Mouse (Mus musculus) T-helper 1 cell (primary cell): ENCODE measurements around the gene Fthl17d.
"Not testable (repeated sequence)": the region's sequence is repeated elsewhere in the genome, so short reads cannot be mapped to it uniquely, and the experiment has no call there.

Experiments used
- in situ Hi-C: fragments of 300-600 bp; cut with MboI, MseI; formaldehyde crosslinking; loops from one replicate; pipeline ENCODE4 v1.15.1; 2025; ENCODE audit warnings: high pct_unique_total_duplicates

Fthl17d gene

DNA sequence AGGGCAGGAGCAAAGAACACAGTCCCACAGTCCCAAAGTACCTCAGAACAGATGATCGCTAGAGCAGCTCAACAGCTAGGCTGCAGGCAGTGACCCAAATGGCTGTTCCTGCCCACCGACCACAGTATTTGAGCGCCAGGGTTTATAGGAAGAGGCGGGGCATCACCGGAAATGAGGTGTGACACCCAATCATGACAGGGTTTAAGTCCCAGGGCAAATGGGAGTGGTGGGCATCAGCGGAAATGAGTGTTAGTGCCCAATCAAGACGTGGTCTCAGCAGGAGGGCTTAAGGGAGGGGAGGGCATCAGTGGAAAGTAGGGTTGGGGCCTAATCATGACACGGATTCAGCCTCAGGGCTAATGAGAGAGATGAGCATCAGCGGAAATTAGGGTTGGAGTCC, at the start of gene Fthl17d:
Gene Fthl17d (minus strand): TSS at position 101 of the 400 bp plus-strand sequence.
- in situ Hi-C loops, result not testable (repeated sequence)

DNA sequence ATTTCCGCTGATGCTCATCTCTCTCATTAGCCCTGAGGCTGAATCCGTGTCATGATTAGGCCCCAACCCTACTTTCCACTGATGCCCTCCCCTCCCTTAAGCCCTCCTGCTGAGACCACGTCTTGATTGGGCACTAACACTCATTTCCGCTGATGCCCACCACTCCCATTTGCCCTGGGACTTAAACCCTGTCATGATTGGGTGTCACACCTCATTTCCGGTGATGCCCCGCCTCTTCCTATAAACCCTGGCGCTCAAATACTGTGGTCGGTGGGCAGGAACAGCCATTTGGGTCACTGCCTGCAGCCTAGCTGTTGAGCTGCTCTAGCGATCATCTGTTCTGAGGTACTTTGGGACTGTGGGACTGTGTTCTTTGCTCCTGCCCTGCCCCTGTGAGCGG, 46.6 kb upstream of the Fthl17d start, which contains the start of gene Fthl17e:
Gene Fthl17e (plus strand): TSS at position 301 of the 400 bp plus-strand sequence.
- in situ Hi-C loops, result not testable (repeated sequence)

DNA sequence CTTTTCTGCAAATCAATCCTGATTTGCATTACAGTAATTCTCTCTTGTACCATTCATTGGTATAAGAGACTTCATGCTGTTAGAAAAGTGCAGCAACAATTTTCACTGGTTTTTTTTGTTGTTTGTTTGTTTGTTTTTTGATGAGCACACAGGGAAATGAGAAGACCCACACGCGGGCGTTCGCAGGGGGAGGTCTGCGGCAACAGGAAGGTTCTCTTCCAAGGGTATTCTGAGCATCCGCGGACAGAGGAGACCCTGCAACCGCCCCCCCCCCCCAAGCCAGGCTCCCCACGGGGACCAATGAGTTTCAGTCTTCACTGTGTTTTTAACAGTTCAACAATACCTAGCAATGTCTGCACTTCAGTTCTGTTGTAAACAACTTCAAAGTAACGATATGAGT, 32.9 kb upstream of the Fthl17d start:
- in situ Hi-C loops, result no loop called here

DNA sequence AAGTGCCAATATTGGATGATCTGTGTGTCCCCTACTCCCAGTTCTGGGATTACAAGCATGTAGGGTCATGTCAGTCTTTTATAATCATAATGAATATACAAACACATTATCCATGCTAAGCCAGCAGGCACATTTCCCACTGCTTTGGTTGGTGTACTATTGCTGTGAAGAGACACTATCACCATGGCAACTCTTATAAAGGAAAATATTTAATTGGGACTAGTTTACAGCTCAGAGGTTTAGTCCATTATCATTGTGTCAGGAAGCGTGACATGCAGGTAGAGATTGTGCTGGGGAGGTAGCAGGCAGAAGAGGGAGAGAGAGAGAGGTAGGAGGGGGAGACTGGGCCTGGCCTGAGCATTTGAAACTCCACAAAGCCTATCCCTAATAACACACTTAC, 29.5 kb upstream of the Fthl17d start:
- in situ Hi-C loops, result no loop called here

DNA sequence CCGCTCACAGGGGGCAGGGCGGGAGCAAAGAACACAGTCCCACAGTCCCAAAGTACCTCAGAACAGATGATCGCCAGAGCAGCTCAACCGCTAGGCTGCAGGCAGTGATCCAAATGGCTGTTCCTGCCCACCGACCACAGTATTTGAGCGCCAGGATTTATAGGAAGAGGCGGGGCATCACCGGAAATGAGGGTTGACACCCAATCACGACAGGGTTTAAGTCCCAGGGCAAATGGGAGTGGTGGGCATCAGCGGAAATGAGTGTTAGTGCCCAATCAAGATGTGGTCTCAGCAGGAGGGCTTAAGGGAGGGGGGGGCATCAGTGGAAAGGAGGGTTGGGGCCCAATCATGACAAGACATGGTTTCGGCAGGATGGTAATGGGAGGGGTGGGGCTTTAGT, 10.1 kb downstream of the Fthl17d start, which contains the start of gene Fthl17c:
Gene Fthl17c (minus strand): TSS at position 101 of the 400 bp plus-strand sequence.
- in situ Hi-C loops, result loop anchor here (10.0 kb wide), 1 partner anchor 48 kb away; no protein-coding TSS in a partner anchor

DNA sequence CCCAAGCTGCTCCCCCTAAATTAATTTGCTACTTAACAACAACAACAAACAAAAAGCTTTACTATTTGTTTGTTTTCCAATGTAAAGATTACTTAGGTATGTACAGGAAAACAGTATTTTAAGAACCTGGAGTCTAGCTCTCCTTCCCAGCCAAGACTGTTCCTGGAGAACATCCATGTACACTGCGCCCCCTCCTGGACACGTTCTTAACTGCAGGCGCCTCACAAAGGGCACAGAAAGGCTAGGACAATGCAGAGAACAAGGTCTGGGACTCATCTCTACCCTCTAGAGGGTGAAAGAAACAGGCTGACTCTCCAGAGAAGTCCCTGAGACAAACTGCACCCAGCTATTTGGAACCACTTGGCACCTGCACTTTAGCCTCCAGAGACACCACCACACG, 21.9 kb downstream of the Fthl17d start:
- in situ Hi-C loops, result not testable (repeated sequence)

DNA sequence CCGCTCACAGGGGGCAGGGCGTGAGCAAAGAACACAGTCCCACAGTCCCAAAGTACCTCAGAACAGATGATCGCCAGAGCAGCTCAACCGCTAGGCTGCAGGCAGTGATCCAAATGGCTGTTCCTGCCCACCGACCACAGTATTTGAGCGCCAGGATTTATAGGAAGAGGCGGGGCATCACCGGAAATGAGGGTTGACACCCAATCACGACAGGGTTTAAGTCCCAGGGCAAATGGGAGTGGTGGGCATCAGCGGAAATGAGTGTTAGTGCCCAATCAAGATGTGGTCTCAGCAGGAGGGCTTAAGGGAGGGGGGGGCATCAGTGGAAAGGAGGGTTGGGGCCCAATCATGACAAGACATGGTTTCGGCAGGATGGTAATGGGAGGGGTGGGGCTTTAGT, 23.7 kb downstream of the Fthl17d start, which contains the start of gene Fthl17b:
Gene Fthl17b (minus strand): TSS at position 101 of the 400 bp plus-strand sequence.
- in situ Hi-C loops, result not testable (repeated sequence)

DNA sequence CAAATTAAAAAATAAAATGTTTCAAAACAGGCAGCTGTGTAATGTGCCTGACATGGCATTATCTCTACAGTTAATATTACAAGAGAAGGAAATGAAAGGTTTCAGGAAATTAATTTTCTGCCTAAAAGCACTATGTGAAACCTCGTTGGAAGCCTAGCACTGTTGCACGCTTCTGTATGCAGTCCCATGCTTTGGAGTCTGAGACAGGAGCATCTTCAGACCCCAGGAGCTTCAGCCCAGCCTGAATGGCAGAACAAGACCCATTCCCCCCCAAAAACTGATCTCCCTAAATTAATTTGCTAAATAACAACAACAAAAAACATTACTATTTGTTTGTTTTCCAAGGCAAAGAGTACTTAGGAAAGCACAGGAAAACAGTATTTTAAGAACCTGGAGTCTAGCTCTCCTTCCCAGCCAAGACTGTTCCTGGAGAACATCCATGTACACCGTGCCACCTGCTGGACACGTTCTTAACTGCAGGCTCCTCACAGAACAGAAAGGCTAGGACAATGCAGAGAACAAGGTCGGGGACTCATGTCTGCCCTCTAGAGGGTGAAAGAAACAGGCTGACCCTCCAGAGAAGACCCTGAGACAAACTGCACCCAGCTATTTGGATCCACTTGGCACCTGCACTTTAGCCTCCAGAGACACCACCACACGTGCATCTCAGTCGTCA, 38.3 kb downstream of the Fthl17d start:
- in situ Hi-C loops, result not testable (repeated sequence)

DNA sequence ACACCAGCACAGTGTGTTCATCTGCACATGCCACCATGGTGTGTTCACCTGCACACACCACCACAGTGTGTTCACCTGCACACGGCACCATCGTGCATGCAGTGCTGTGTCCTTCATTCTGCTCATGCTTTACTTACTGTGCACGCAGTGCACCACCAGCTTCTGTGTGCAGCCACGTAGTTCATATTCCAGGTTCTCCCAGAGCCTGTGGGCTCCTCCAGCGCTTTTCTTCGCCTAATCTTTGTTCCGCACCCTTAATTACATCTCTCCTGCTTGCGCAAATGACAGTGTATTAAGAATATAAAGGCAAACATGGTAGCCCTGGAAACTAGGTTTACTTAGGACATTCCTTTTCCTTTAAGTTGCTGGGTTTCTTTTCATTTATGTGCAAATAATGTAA, 42.5 kb downstream of the Fthl17d start:
- in situ Hi-C loops, result no loop called here
